Mouse (Mus musculus): ENCODE data around the gene Lrrc52. TPM values are rescaled to one million over a fixed set of nuclear protein-coding genes. Genes with fewer than 3 reads are reported as not detected.

Gene Lrrc52
- total RNA-seq (2021), result under 1 TPM in 1 of 2 experiments, not detected in 1; 0.23 TPM
- long read RNA-seq, experiment 1, partial matches to known transcripts, result 0 of 1 reads
- long read RNA-seq, experiment 1, other reads (novel, unspliced or antisense), result 0 of 1 reads
- long read RNA-seq, experiment 2, result 0 reads

- peak; percentile 78 to 82 for DNase-seq
Observed at GRCm38 (mm10) chr1:167466765-167467426, at the start of gene Lrrc52. Lrrc52 (minus strand) TSS chr1:167466780.

- peak in 1 of 2 experiments; percentile 6 for DNase-seq
Observed at GRCm38 (mm10) chr1:167511621-167512020, 45.0 kb upstream of the Lrrc52 start.

GRCm38 (mm10) chr1:167506048-167506447, 39.5 kb upstream of the Lrrc52 start:
- no peak for DNase-seq

- no peak for DNase-seq
Observed at GRCm38 (mm10) chr1:167505427-167505826, 38.8 kb upstream of the Lrrc52 start.

- DNase-seq, result no peak
Observed at GRCm38 (mm10) chr1:167499097-167499850, 32.7 kb upstream of the Lrrc52 start.

GRCm38 (mm10) chr1:167497991-167498390, 31.4 kb upstream of the Lrrc52 start:
- DNase-seq, result no peak

GRCm38 (mm10) chr1:167497560-167497959, 31.0 kb upstream of the Lrrc52 start:
- no peak for DNase-seq

- DNase-seq, result no peak
Observed at GRCm38 (mm10) chr1:167491501-167491900, 24.9 kb upstream of the Lrrc52 start.

- DNase-seq, result no peak
Observed at GRCm38 (mm10) chr1:167487933-167488332, 21.4 kb upstream of the Lrrc52 start.

GRCm38 (mm10) chr1:167486959-167487680, 20.5 kb upstream of the Lrrc52 start:
- no peak for DNase-seq

GRCm38 (mm10) chr1:167482863-167483262, 16.3 kb upstream of the Lrrc52 start:
- DNase-seq, result no peak

GRCm38 (mm10) chr1:167473585-167473984, 7.0 kb upstream of the Lrrc52 start:
- no peak for DNase-seq

- DNase-seq, result no peak
Observed at GRCm38 (mm10) chr1:167467916-167468315, 1.3 kb upstream of the Lrrc52 start.

GRCm38 (mm10) chr1:167457311-167457710, 9.3 kb downstream of the Lrrc52 start:
- no peak for DNase-seq

GRCm38 (mm10) chr1:167453048-167453447, 13.5 kb downstream of the Lrrc52 start:
- DNase-seq, result no peak

- DNase-seq, result no peak
Observed at GRCm38 (mm10) chr1:167452456-167452855, 14.1 kb downstream of the Lrrc52 start.

- DNase-seq, result no peak
Observed at GRCm38 (mm10) chr1:167448598-167448997, 18.0 kb downstream of the Lrrc52 start.

- no peak for DNase-seq
Observed at GRCm38 (mm10) chr1:167448088-167448487, 18.5 kb downstream of the Lrrc52 start.

- no peak for DNase-seq
Observed at GRCm38 (mm10) chr1:167446516-167446915, 20.1 kb downstream of the Lrrc52 start.

GRCm38 (mm10) chr1:167445167-167445566, 21.4 kb downstream of the Lrrc52 start:
- no peak for DNase-seq

GRCm38 (mm10) chr1:167438231-167438885, 28.2 kb downstream of the Lrrc52 start:
- no peak for DNase-seq

- DNase-seq, result no peak
Observed at GRCm38 (mm10) chr1:167437091-167437490, 29.5 kb downstream of the Lrrc52 start.

Measured in adrenal gland, postnatal 36 days (tissue).